In the genomic region with DNA sequence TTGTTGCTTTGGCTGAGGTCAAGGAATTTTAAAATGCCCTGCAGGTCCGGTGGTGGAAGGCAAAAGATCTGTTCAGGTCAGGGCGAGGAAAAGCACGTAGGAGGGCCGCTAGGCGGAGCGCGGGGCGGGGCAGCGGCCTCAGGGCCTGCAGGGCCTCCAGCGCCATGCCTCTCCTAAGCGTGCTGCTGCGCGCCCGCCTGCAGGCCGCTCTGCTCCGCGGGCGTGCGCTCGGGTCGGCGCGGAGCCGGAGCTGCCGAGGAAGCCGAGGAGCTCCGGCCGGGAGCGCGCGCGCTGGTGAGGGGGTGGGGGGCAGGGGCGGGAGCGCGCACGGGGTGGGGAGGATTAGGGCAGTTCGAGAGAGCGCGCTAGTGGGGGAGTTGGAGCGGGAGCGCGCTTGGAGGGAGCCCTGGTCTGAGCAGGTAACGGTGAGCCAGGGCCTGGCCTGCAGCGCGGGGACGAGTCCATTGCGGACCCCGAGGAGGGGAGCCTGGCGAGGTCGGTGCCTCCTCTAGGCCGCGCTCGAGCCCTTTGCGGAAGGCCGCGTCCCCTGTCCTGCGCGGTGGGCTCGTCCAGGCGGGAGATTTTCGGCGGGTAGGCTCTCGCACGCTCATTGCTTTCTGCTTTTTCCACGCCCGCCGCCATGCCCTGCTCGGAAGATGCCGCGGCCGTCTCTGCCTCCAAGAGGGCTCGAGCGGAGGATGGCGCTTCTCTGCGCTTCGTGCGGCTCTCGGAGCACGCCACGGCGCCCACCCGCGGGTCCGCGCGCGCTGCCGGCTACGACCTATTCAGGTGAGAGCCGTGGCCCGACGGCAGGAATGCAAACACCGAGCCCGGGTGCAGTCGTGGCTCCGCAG, we compare ENCODE assay signal across 8 mouse cellular contexts. TPM values are rescaled to one million over a fixed set of nuclear protein-coding genes. Genes with fewer than 3 reads are reported as not detected.
A peak's percentile ranks its signal among the peaks of the same experiment; 100 is the strongest.
DNase-seq lines count a peak whose midpoint lies in the region; ATAC-seq and TF ChIP-seq lines count a peak whose summit lies in the region.

A gene (plus strand): TSS at position 83 of the 854 bp plus-strand sequence.

- ATAC-seq in cerebellum, adult (ENCODE audit: insufficient number of reproducible peaks, low FRiP score, low TSS enrichment): peak; percentile 95
- ATAC-seq in forebrain, embryonic 13.5 days: peak; percentile 99
- peak; percentile 98 for ATAC-seq in liver, postnatal 0 days
- ATAC-seq in neural tube, embryonic 14.5 days (ENCODE audit: low read depth): peak; percentile 99

- peak; percentile 26 for TF ChIP-seq POLR2A in ES-Bruce4 (IDR thresholded peaks at IDR 0.05; ENCODE audit: insufficient read depth, low read length)

- under 1% methylated on average over 90 of the region's 96 CpGs for WGBS in forebrain, embryonic 13.5 days
- under 1% methylated on average over 96 of the region's 96 CpGs for WGBS in large intestine, adult 2 months
- 2% methylated on average over 83 of the region's 96 CpGs for WGBS in liver, postnatal 0 days (ENCODE audit: insufficient replicate concordance)
- under 1% methylated on average over 89 of the region's 96 CpGs for WGBS in neural tube, embryonic 14.5 days

- peak within 1 kb of the TSS; percentile 53 for H3K27ac ChIP-seq in ES-Bruce4 (ENCODE audit: insufficient read depth, low read length)
- peak within 1 kb of the TSS; percentile 84 for H3K27ac ChIP-seq in forebrain, embryonic 13.5 days
- peak within 1 kb of the TSS; percentile 78 for H3K27ac ChIP-seq in liver, postnatal 0 days (ENCODE audit: low read depth)
- H3K27ac ChIP-seq in neural tube, embryonic 14.5 days (ENCODE audit: low read depth, low read length): peak within 1 kb of the TSS; percentile 86

- TF ChIP-seq EP300 in ES-Bruce4 (IDR thresholded peaks at IDR 0.05; ENCODE audit: insufficient read depth, low read depth, low read length): 0 out of 2 replicates have a peak, but pooled peaks have one; percentile 31
- no peak for TF ChIP-seq EP300 in liver, postnatal 0 days (IDR thresholded peaks at IDR 0.05; ENCODE audit: low read depth)

- H3K36me3 ChIP-seq in ES-Bruce4 (ENCODE audit: control insufficient read depth, insufficient read depth, low read length, poor library complexity, severe bottlenecking): peaks cover 37% of the 10 kb centered on the region
- peaks cover 24% of the 10 kb centered on the region for H3K36me3 ChIP-seq in forebrain, embryonic 13.5 days (ENCODE audit: poor library complexity, severe bottlenecking)
- peaks cover 19% of the 10 kb centered on the region for H3K36me3 ChIP-seq in liver, postnatal 0 days (replicated peaks; ENCODE audit: insufficient read depth, low read length)
- no peaks in the 10 kb centered on the region for H3K36me3 ChIP-seq in neural tube, embryonic 14.5 days (ENCODE audit: control insufficient read depth, insufficient read depth, low read length)

- no peaks in the 10 kb centered on the region for H3K27me3 ChIP-seq in ES-Bruce4 (ENCODE audit: control insufficient read depth, insufficient read depth, low read length, poor library complexity, severe bottlenecking)
- H3K27me3 ChIP-seq in forebrain, embryonic 13.5 days: no peaks in the 10 kb centered on the region
- H3K27me3 ChIP-seq in liver, postnatal 0 days (ENCODE audit: insufficient read depth, low read length): no peaks in the 10 kb centered on the region
- no peaks in the 10 kb centered on the region for H3K27me3 ChIP-seq in neural tube, embryonic 14.5 days (ENCODE audit: control insufficient read depth, insufficient read depth, low read length)

- peaks cover 42% of the 10 kb centered on the region for H3K9me3 ChIP-seq in ES-Bruce4 (replicated peaks; ENCODE audit: control insufficient read depth, insufficient read depth, low read length, poor library complexity, severe bottlenecking)
- no peaks in the 10 kb centered on the region for H3K9me3 ChIP-seq in forebrain, embryonic 13.5 days (replicated peaks)
- H3K9me3 ChIP-seq in liver, postnatal 0 days (ENCODE audit: low read length): no peaks in the 10 kb centered on the region
- no peaks in the 10 kb centered on the region for H3K9me3 ChIP-seq in neural tube, embryonic 14.5 days (ENCODE audit: control insufficient read depth, low read length)

- TF ChIP-seq CTCF in ES-Bruce4 (IDR thresholded peaks at IDR 0.05; ENCODE audit: low read depth, low read length): no peak
- peak; percentile 60 for TF ChIP-seq CTCF in liver, postnatal 0 days (IDR thresholded peaks at IDR 0.05; ENCODE audit: low read depth)

- intact Hi-C loops in heart, postnatal 10 days (cut with DNase I): no loop called here

- H3K9ac ChIP-seq in ES-Bruce4 (ENCODE audit: low read depth, poor library complexity, severe bottlenecking): peak within 1 kb of the TSS; percentile 82
- peak within 1 kb of the TSS; percentile 87 for H3K9ac ChIP-seq in forebrain, embryonic 13.5 days
- H3K9ac ChIP-seq in liver, postnatal 0 days (replicated peaks): peak within 1 kb of the TSS; percentile 78
- H3K9ac ChIP-seq in neural tube, embryonic 14.5 days (replicated peaks; ENCODE audit: low read depth, low read length): peak within 1 kb of the TSS; percentile 75

- peak; percentile 93 to 96 for DNase-seq in heart, postnatal 10 days
- peak; percentile 64 for DNase-seq in large intestine, adult 2 months (ENCODE audit: low read depth, low spot score)
- DNase-seq in liver, postnatal 0 days: peak; percentile 95
- peak; percentile 90 for DNase-seq in testis, postnatal 10 days (ENCODE audit: low spot score)

- H3K4me3 ChIP-seq in ES-Bruce4 (ENCODE audit: low read depth, low read length): peak within 1 kb of the TSS; percentile 80
- peak within 1 kb of the TSS; percentile 70 for H3K4me3 ChIP-seq in forebrain, embryonic 13.5 days
- peak within 1 kb of the TSS; percentile 81 for H3K4me3 ChIP-seq in liver, postnatal 0 days (ENCODE audit: low read depth, low read length)
- peak within 1 kb of the TSS; percentile 60 for H3K4me3 ChIP-seq in neural tube, embryonic 14.5 days (ENCODE audit: low read depth, low read length)

- no peaks in the 10 kb centered on the region for H3K4me1 ChIP-seq in ES-Bruce4 (ENCODE audit: control insufficient read depth, insufficient read depth, low read length)
- peaks cover 30% of the 10 kb centered on the region for H3K4me1 ChIP-seq in forebrain, embryonic 13.5 days
- H3K4me1 ChIP-seq in liver, postnatal 0 days (ENCODE audit: insufficient read depth): peaks cover 18% of the 10 kb centered on the region
- peaks cover 9% of the 10 kb centered on the region; the same call in 1 of the 2 replicates for H3K4me1 ChIP-seq in neural tube, embryonic 14.5 days (ENCODE audit: control insufficient read depth, insufficient read depth, low read length)

- peak within 1 kb of the TSS; percentile 67 for H3K4me2 ChIP-seq in forebrain, embryonic 13.5 days
- peak within 1 kb of the TSS; percentile 86 for H3K4me2 ChIP-seq in liver, postnatal 0 days (ENCODE audit: low read depth, low read length)
- peak within 1 kb of the TSS; percentile 63 for H3K4me2 ChIP-seq in neural tube, embryonic 14.5 days (ENCODE audit: low read depth, low read length)

RNA-seq across cellular contexts. Expression of the gene that starts here (rescaled TPM):
- 127 and 130 TPM in 2 replicates for polyA plus RNA-seq in ES-Bruce4 (2011; ENCODE audit: insufficient read depth, insufficient read length, low read depth, missing spikeins)
- polyA plus RNA-seq in forebrain, embryonic 13.5 days (2015; fragmentation: Nextera tagmentation; extraction: Ambion mirVana): 188 and 199 TPM in 2 replicates
- 10 to 100 TPM; 38.1 to 42.9 TPM for total RNA-seq in heart, postnatal 10 days (2021)
- 20.4 and 21.5 TPM in 2 replicates for polyA plus RNA-seq in large intestine, adult 2 months (2012; rRNA removed)
- polyA plus RNA-seq in liver, postnatal 0 days (2015; fragmentation: Nextera tagmentation; extraction: Ambion mirVana): 60.2 and 66.0 TPM in 2 replicates
- 69.1 and 74.1 TPM in 2 replicates for polyA plus RNA-seq in neural tube, embryonic 14.5 days (2014; fragmentation: Nextera tagmentation; extraction: Ambion mirVana)

Comparison
In these comparisons a context has a peak if more than half of its experiments do, and no peak if none do; other contexts are left out.
1. Peak in every context shown above with its lines: DNase-seq, ATAC-seq, H3K4me3 ChIP-seq and H3K27ac ChIP-seq.